Mouse (Mus musculus) embryo, embryonic 10.5 days (tissue): ENCODE results near the gene Thtpa.

ENCODE experiments used
- DNase-seq: peaks from one replicate; pipeline ENCODE4 v3.0.0-alpha.2; 2015; ENCODE audit warnings: low spot score

Thtpa gene

DNA sequence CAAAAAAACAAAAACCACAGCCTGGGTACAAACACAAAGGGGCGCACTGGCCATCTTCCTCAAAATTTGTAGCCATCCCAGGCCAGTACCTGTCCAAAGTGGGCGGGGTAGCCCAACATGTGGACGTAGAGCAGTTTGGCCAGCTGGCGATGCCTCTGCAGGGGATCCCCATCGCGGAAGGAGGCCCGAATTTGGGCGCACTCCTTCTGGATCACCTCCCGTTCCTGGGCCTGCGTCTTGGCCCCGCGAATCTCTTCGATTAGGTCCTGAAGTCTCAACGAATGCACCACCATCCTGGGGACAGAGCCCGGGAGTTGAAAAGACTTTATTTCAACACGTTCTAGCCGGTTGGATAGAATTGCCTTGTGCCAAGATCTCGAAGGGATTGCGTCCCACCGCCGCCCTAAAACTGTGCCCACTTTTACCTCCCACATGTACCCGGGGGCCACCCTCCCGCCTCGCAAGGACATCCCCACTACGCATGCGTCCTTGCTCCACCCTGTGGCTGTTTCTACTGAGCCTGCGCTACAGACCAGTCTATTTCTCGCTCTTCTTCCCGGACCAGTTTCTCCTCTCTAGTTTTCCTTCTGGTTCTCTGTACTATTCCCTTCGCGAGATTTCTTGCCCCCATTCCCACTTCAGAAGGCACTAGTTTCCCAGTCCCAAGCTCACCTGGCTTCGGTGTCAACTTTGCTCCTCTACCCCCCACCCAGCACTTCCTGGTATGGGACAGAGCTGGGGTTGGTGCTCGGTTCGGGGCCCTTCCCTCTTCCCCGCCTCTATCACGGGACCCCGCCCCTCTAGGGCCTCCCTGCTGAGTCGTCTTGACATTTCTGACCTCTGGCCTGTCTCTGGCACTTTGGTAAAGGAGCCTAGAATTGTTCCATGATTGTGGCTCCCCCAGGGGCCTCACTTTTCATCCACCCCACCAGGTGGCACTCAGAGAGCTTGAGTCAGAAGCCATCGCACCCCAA is 11.5 kb downstream of the Thtpa start, which contains the start of gene Ap1g2:
Gene Ap1g2, minus strand, starts transcription at position 758 of the 974 bp plus-strand sequence.
- peak; percentile 87 for DNase-seq

DNA sequence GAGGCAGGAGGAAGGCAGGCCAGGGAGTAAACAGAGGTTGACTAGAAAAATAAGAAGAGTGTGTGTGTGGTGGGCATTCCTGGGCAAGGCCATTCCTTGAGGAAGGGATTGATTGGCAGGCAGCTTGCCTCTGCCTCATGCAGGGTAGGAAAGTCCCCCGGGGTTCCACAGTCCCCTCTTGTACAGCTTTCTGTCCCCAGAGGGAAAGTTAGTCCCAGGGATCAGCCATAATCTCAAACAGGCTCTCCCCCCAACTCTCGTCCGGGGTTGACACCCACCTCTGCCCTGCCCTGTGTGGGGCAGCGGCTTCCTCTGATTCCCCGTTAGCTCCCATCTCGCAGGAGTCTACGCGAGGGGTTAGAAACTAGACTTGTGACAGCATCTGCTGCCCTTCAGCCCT is 12.4 kb downstream of the Thtpa start:
- DNase-seq, result no peak

DNA sequence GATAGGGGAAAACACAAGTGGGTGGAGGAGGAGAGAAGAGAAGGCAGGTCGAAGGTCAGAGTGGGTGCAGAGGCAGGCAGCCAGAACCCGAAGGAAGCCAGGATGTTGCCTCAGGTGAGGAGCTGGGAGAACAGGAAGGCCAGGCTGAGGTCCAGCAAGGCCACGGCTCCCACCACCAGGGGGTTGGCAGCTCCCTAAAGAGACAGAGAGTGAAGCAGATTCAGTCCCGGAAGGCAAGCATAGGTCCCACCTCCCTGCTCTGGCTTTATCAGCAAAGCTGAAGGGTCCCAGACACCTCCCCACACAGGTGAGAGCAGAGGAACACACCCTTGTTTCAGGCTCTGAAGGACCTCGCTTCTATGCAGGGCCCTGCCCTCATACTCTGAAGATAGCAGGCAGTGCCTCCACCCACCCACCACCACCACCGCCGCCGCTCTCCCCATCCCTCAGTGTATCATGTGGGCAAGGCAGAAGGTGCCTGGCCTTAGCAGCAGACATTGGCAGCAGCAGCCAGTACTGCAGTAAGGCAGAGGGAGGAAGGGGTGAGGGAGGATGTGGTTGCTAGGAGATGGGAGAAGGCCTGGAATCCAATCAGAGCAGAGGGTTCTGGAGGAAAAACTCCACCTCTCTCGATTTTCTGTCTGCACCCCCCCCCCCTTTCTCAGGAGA is 13.8 kb downstream of the Thtpa start:
- peak; percentile 49 for DNase-seq

DNA sequence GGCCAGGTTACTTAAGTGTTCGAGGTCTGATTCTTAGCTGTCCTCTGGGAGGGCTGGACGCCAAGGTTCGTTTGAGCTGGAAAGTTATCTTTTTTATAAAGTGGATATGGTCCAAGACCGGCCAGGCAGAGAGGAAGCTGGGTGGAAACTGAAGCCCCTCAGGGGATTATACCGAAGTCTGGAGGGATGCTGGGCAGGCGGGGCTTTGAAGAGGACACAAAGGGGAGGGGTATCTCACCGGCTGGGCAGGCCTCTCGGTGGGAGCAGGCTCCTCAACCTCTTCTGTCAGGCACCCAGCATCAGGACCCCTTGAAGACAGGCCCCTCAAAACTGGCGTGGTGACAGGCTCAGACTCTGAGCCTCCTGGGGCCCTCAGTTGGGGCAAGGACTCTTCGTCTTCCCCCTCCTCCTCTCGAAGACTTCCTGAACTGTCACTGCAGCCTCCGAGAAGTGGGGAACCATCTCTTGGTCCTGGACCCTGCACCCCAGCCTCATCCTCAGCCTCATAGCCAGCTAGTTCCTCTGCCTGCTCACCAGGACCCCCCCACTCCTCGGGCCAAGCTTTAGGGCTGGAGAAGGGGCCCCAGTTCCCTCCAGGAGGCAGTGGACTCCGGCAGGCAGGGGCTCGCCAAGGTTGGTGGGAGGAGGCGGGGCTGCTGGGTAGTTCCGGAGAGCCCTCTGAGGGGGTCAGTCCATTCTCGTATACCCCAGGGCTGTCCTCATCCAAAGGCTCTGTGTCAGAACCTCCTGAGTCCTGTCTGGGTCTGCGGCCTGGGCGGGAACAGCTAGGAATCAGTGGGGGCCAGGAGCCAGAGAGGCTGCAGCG is 14.7 kb downstream of the Thtpa start:
- DNase-seq, result peak; percentile 28

DNA sequence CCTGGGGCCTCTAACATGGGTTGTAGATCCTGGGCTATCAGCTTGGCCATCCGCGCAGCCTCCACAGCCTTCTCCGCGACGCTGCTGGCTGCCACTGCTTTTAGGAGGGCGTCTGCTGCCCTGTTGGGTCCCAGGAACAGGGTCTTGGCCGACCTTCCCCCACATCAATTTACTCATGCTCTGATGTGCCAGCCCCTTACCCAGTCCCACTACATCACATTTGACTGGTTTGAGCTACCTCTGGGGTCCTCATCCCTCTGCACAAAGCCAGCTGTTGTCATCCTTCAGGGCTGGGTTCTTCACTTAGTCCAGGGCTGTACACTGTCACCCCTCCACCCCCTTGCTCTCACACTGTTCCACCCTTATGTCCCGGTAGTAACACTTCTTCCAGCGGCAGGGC is 15.5 kb downstream of the Thtpa start:
- DNase-seq, result no peak

DNA sequence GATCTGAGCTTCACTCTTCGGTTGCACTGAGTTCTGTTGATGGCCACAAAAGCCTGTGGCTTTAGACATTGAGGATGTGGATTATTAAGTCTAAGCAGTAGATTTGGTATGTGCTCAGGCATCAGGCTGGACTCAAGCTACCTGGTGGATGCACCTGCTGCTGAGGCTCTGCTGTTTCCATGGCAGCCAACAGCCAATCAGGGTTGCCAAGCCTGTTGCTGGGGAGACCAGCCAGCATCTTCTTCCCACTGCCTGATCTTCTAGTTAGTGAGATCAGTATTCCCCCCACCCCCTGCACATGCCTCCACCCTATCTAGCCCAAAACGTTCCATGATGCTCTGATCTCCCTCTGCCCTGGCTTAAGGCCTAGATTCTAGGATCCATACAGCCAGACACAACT is 17.1 kb downstream of the Thtpa start:
- DNase-seq, result no peak

DNA sequence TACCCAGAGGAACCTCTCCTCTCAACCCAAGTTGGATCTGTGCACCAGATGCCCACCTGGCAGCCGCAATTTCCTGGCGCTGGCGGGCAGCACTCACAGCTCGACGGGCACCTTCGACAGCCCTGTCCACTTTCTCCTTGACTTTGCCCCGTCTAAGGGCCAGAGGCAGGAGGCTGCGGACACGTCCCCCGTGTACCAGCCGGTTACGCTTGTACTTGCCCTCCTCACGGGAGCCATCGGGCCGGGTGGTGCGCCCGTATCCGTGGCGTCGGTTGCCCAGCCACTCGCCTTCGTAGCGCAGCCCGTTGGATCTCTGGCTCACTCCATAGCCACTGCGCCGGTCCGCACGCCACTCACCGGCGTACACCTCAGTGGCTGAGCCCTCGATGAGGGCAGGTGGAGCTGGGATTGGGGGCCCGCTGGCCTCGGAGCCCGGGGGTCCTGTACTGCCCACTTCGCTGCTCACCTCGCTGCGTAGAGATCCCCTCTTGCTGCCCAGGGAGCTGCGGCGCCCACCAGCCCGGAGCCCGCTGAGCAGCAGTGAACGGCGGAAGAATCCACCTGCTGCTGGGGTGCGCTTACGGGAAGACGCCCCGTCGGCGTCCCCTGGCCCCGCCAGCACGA is 18.9 kb downstream of the Thtpa start:
- DNase-seq, result no peak

DNA sequence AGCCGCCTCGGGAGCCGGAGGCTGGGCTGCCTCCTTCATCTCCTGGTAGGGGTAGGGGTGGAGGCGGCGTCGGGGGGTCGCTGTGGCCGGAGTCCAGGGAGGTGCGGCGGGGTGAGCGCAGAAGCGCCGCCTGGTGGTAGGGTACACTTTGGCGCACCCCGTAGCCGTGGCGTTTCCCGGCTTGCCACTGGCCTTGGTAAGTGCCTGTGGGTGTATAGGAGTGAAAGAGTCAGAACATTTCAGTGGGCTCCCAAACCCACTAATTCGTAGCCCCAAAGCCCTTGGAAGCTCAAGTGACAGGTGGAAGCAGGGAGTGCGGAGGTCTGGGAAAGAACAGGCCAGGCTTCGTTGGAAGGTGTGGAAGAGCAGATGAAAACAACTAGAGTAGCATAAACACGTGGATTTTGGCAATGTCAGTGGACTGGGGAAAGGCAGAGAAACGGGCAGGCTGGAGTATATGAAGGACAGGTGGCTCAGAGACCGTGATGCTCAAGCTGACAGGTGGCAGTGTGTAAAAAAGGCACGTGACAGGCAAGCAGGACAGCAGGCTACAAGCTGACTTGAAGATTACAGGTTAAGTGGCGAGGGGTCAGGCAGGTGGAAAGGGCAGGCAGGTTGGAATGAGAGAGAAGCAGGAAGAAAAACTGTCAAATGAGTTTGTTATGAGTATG is 19.5 kb downstream of the Thtpa start:
- no peak for DNase-seq

DNA sequence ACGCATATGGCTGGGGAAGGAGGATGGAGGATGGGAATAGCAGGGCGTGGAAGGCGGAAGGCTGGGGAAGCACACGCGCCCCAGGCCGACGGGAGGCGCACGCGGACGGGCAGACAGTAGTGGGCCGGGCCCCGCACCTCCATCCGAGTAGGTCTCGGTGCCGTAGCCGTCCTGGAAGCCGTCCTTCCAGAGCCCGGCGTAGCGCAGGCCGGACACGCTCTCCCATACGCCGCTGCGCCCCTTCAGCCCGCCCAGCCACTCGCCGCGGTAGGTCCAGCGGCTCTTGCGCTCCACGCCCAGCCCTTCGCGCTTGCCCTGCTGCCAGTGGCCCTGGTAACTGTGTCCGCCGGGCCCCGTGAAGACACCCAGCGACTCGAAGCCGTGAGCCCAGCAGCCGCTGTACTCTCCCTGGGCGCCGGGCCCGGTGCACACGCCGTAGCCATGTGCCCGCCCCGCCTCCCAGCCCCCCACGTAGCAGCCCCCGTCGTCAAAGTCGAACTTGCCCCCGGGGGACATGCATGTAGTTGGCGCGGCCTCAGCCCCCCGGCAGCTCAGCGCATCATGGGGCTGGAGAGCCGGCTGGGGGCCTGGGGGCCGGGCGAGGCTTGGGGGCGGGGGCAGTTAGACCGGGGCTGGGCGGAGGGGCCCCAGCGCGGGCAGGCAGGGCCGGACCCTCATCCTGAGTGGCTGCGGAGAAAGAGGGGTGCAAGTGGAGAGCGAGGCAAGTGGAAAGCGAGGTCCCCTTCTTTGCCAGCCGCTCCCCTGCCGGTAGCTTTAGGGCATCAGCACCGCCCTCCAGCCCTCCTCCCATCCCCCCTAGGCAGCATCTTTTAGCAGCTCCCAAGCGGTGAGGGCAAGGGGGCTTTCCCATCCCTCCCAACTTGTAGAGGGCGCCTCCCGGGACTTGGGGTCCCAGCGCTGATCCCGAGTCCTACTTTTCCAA is 20.4 kb downstream of the Thtpa start:
- DNase-seq, result peak; percentile 62

DNA sequence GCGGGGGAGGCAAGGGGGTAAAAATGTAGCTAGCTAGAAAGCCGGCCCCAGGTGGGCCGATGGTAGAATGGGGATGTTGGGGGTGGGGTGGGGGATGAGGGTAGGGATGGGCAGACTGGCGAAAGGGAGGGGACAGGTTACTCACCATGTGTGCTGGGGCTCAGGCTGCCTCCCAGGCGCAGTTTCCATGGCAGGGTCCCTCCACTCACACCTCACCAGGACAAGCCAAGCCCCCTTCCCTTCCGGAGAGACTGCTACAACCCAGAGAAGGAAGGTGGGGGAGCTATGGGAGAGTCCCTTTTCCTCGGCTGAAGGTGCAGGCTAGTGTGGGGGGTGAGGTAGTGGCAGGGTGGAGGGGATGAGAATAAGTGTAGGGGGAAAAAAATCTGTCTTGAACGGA is 21.3 kb downstream of the Thtpa start:
- DNase-seq, result no peak

DNA sequence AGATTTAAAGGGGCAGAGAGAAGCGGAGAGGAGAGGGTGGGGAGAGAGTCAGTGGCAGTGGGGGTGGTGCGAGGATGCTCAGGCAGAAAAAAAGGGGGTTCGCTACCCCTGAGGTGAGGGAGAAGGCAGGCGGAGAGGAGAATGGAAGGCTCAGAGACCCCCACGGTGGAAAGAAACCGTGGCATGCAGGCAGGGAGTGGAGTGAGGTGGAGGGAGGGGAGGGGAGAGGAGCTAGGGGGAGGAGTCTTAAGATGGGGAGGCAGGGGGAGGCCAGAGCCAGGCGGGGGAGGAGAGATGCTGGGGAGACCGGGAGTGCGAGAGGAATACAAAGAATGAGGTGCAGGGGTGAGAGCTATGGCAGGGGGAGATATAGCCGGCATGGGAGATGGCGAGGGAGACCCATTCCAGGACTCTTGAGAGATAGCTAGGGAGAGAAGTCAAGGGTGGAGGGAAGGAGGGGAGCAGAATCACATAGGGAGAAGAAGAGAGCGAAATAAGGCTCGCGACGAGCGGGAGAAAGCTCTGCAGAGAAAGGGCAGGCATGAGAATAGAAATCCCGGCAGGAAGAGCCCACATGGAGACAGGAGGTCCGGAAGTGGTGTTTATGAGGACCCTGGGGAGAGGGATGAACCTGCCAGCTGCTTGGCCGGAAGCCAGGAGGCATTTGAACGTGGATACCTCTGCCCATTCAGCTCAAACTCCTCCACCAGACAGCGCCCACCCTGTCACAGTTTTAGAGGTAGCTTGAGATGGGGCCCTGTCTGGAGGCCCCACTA is 22.0 kb downstream of the Thtpa start, which contains the start of gene Jph4:
Gene Jph4, minus strand, starts transcription at position 511 of the 776 bp plus-strand sequence.
- DNase-seq, result no peak

DNA sequence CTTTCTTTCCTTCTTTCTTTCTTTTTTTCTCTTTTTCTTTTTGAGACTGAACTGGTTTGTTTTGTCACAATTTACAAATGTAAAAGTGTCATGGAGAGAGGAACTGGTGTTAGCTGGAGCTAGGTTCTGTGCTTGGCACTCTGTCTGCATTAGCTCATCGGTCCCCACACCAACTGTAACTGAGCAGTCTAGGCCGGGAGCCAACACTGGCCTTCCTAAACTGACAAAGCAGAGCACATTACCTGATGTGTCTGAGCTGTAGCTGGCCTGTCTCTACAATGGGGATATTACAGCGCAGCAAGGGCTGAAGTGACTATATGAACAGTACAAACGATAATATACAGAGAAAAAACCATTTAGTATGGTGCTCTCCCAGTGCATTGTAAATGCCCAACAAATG is 24.3 kb downstream of the Thtpa start:
- DNase-seq, result no peak

DNA sequence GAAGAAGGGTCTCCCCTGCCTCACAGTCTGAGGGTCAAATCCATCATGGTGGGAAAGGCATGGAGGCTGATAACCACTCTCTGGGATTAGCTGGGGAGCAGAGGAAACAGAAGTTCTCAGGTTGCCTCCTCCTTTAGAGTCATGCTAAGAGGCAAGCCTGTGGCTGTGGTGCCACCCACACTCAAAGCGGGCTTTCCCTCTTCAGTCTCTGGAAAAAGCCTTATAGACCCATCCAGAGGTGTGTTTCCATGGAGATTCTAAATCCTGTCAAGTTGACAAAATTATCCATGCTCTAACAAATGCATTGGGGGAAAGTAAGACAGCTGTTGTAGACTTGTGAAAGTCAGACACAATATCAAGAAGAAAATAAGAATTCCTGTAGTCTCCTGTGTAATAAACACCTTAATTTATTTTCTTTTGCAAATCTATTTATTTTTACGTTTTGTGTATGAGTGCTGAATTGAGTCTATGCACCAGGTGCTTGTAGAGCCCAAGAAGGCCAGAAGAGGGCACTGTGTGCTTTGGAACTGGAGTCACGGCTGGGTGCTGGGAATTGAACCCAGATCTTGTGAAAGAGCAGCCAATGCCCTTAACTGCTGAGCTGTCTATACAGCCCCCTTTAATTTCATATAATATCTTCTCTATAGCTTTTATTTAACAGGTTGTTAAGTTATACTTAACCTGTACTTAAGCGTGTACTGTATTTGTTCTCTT is 25.0 kb downstream of the Thtpa start:
- DNase-seq, result no peak

DNA sequence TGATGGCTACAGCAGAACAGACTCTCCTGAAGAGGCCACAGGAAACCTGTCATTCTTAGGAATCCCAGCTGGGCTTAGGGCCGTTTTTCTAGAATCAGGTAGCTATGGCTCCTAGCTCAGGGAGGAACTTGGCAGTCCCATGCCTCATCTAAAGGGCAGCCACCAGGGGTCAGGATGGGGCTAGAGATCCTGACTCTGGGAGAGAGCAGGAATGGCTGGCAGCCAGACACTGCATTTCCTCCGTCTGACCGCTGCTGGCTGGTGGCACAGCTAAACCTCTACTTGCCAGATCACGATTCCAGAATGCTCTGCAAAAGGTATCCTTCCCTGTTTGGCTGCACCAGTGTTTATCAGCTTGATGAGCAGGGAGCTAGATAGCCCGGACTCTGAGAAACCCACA is 27.4 kb downstream of the Thtpa start:
- DNase-seq, result peak; percentile 92

DNA sequence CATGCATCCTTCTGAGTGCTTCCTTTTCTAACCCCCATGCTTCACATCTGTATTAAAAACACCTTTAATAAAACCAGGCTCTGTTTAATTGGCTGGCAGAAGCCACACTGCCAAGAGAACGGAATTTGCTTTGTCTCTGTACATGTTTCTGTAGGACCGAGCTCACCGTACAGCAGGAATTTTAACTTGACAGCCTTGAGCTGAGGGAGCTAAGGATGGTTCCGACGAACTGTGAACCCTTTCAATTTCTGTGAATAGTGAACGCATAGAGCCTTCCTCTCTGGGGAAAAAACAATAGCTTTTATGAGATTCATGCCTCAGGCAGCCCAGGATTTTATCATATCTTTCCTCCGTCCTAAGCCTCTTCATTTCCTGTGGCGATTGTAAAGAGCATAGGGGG is 27.8 kb downstream of the Thtpa start:
- no peak for DNase-seq

DNA sequence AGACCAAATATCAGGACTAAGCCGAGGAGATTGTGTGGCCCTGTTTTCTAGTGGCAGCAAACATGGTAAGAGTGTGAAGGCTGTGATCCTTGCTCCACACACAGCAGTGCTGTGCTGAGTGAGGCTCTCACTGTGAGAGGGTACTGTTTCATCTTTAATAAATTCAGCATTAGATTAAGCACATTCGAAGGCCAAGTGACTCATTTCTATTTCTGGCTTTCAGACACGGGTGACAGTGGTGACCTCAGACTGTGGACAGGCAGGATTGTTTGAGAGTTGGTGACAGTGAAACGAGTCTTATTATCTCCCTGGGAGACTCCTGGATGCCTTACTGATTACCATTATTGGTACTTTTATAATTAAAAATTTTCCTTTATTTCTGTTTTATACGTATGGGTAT is 31.1 kb downstream of the Thtpa start:
- no peak for DNase-seq

DNA sequence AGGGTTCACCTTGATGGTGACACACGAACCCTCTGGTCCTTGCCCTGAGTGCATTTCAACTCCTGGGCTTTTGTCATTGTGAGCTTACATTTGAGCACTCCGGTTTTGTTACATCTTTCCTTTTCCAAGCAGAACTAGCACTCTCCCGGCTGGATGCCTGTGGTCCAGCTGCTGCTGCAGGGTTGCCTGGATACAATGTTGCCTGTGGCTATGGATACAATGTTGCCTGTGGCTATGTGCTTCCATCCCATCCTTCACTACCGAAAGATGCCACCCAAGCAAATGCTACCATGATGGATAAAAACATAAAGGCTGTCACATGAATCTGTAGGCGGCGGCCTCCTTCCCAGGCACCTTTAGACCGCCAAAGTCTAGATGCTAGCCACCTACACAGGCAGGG is 31.9 kb downstream of the Thtpa start:
- no peak for DNase-seq

DNA sequence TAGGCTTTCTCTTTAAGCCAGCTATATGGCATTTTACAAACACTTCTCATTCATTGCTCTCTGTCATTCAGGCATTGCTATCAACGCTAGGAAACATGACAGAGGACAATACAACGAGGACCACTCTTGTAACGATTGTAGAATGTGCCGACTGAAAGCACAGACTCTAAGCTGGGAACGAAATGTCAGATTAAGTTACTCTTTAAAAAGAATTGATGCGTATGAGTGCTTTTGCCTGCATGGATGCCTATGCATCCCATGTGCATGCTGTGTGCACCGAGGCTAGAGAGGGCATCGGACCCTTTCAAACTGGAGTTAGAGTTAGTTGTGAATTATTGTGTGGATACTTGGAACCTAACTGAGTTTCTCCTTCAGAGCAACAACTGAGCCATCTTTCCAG is 41.1 kb downstream of the Thtpa start:
- DNase-seq, result no peak

DNA sequence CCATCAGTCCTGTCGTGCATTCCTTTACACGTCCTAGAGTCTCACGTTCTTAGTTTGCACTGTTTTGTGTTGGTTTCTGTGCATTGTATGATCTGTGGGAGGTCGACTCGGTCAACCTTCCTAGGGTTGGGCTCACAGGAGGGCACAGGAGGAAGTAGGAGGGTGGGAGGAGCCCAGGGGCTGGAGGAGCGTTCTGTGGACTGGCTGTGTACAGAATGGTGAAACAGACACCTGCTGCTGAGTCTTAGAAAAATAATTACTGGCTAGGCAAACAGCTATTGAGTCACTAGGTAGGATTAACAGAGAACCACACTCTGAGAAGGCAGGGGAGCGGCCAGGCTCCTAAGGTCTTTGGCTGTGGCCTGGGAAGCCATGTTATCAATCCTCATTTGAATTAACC is 44.7 kb downstream of the Thtpa start:
- no peak for DNase-seq
